Mouse (Mus musculus) heart, postnatal 0 days (tissue): ENCODE measurements at regions not wholly inside any gene's neighbourhood (a gene's known extent, or its start where the extent isn't known, plus 50 kb on each side); places are given as distances from the start of the nearest gene placed in this dataset.

ENCODE experiments used
- CTCF ChIP-seq: IDR thresholded peaks from 2 replicates; pipeline ENCODE4 v1.5.1; 2016; ENCODE audit warnings: antibody characterized with exemption, control low read depth, low read depth
- EP300 ChIP-seq: IDR thresholded peaks from 2 replicates; pipeline ENCODE4 v1.6.1; 2016; ENCODE audit warnings: antibody characterized with exemption, low read depth

GRCm38 (mm10) chr1:190384555-190384954, 214.0 kb upstream of the Prox1 start:
- TF ChIP-seq CTCF (no peak), EP300 (no peak)
